Mouse (Mus musculus): ENCODE data around the gene Ltv1.

Ltv1 gene

GRCm38 (mm10) chr10:13133850-13134249 lies 59.1 kb downstream of the Ltv1 start:
- DNase-seq (ENCODE audit: low read depth, low spot score) = no peak
